Mouse (Mus musculus) right cerebral cortex, postnatal 10 days (tissue): ENCODE data around the gene A030003K21Rik.
"Not testable (repeated sequence)": the region's sequence is repeated elsewhere in the genome, so short reads cannot be mapped to it uniquely, and the experiment has no call there.

Source experiments
- DNase-seq, 2 experiments: peaks; one replicate each; pipeline ENCODE4 v3.0.0; 2021; ENCODE audit warnings: low spot score in 2 of 2

A030003K21Rik gene

GRCm38 (mm10) chr1:82943295-82943694 lies at the start of gene A030003K21Rik:
Gene A030003K21Rik, minus strand, starts transcription at chr1:82943388.
- DNase-seq, result not testable (repeated sequence)

DNA sequence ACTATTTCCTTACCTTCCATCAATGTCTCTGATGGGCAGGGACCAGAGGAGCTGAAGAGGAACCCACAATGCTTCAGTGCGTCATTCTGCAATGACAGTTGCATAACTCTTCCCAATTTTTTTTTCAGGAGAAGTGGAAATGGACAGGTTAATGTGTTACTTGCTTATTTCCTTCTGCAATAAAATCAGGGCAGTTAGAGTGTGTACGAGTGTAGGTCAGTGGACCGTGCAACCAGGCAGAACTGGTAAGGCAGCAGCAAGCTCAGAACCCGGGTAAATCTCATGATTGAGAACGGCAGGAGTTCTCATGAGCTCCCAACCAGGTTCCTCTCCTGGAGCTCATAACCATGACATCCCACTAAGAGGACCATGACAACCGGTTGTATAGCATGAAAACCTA lies 48.9 kb upstream of the A030003K21Rik start:
- no peak for DNase-seq

- no peak for DNase-seq
These were observed 48.4 kb upstream of the A030003K21Rik start for GRCm38 (mm10) chr1:82991596-82991995.

- no peak for DNase-seq
These were observed 47.9 kb upstream of the A030003K21Rik start for GRCm38 (mm10) chr1:82991062-82991461.

DNA sequence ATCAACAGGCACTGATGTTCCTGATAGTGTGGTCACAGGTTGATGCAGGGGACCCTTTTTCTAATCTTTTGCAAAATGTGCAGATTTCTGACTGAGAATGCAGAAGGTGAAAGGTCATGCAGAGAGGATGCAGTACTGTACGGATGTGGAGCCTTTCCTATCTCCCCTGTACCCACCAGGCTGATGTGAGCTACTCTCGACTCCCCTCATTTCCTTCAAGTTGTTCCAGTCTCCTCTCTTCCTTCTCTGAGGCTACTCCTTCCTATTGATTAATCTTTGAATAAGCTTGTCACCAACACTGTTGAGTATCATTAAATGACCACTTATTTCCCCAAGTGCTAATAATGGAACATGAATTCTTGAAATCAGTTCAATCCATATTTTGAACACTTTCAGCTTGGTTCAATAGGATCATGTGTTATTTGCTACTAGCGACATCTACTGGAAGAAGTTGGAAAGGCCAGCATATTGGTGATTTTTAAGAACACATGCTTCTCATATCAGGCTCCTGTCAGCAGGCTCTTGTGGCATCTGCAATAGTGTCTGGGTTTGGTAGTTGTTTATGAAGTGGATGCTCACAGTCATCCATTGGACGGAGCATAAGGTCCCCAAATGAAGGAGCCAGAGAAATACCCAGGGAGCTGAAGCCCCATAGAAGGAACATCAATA lies 44.5 kb upstream of the A030003K21Rik start:
- DNase-seq, result peak; percentile 54 to 62

GRCm38 (mm10) chr1:82986738-82987137 lies 43.5 kb upstream of the A030003K21Rik start:
- no peak for DNase-seq

DNA sequence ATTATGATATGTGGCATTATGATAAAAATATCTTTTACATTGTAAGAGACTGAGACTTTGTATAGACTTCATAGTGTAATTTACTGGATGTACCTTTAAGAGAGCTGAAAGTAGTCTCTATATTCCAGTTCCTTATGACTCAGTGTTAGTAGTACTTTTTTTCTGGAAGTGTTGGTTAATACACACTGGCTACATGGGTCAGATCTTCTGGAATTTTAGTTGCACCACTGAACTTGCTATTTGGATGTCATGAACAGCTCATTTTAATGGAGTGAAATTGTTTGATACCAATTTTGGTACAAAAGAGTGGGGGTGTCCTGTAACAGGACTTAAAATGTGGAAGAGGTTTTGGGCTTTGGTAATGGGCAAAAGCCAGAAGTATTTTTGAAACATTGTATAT lies 34.7 kb upstream of the A030003K21Rik start:
- no peak for DNase-seq

- DNase-seq, result no peak
These were observed 32.6 kb upstream of the A030003K21Rik start for GRCm38 (mm10) chr1:82975750-82976149.

DNA sequence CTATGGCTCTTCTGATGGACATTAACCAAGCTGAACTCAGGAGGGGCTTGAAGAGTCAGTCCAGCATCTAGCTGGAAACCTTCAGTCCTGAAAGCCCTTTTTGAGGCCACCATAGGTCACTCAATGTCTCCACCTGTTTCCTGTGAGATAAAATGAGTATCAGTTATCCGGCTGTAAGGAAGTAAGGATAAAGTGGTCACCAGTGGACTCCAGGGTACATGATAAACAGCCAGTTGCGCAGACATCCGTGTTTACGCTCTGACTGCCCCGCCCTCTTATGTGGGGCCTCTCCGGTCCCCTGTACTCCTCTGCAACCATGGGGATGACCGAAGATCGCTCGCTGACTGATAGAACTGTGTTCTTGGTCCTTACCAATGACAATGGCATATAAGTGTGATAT lies 31.2 kb upstream of the A030003K21Rik start:
- no peak for DNase-seq

DNA sequence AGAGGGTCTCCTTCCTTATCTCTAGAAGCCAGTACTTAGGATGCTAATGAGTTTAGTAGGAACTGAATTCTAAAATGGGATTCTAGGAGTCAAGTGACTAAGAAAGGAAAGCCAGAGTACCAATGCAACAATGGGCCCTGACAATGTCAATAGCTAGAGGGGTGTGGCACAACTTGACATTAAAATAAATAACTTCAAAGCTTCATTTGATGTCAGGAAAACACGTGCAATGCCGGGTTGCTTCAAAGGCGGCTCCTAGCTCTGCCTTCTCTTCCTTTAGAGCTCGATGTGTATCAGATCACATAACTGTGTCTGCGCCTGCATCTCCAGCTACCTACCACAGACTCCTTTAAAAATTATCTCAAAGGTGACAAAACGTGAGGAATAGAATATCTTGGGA lies 30.7 kb upstream of the A030003K21Rik start:
- DNase-seq, result no peak

GRCm38 (mm10) chr1:82973244-82973643 lies 30.1 kb upstream of the A030003K21Rik start:
- DNase-seq, result no peak

DNA sequence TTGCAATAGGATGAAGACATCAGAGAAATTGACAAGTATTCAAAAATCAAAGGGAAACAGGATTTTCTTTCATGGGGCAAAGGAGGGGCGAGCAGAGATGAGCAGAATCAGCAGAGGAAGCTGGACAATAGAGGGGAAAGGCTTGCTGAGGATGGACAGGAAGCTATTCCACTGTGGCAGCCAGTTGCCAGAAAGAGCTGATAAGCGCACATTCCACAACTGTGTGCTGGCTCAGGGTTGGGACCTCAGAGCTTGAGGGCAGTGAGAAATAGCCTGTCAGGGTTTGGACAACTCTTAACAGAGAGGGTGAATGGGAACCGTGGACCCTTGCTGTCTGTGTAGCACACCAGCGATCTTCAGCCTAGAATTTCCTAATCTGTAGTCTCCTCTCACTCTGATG lies 28.9 kb upstream of the A030003K21Rik start:
- DNase-seq, result no peak

- no peak for DNase-seq
These were observed 23.2 kb upstream of the A030003K21Rik start for GRCm38 (mm10) chr1:82966413-82966812.

- DNase-seq, result no peak
These were observed 16.7 kb upstream of the A030003K21Rik start, which contains the start of gene Gm47955 for GRCm38 (mm10) chr1:82959870-82960385. Gene Gm47955, plus strand, starts transcription at chr1:82960286.

- DNase-seq, result not testable (repeated sequence)
These were observed 12.7 kb upstream of the A030003K21Rik start, which contains the start of gene Gm7544 for GRCm38 (mm10) chr1:82955913-82956312. Gene Gm7544, minus strand, starts transcription at chr1:82956013.

- DNase-seq, result no peak
These were observed 5.4 kb upstream of the A030003K21Rik start for GRCm38 (mm10) chr1:82948601-82949000.

DNA sequence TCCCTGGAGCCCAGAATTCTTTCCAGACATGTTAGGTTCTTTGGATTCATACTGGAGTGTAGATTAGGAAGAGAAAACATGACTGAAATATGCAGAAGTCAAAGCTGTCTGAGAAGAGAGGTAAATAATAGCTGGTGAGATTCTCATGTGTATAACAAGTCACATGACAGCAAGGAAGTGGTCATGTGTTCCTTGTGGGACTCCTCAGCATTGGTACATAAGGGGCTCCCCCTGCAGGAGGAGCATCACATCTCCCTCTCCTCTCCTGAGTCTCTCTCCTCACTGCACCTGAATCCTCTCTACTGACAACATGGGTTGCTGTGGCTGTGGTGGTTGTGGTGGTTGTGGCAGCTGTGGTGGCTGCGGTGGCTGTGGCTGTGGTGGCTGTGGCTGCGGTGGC lies 2.8 kb upstream of the A030003K21Rik start:
- DNase-seq, result not testable (repeated sequence)

DNA sequence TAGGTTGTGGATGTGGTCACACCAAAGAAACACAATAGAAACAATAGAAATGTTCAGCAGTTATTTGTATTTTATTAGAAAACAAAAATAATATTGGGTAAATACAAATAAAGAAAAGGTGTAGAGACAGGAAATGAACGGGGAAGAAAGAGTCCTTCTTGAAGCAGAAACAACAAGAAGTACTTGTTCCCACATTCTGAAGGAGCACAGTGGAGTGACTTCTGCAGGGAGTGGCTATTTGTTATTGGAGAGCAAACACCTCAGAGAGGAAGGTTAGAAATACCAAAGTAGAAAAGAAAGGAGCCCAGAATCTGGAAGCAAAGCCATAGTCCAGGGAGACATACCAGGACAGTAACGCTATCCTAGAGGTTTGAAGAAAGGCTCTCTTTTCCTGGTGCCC lies 683 bp downstream of the A030003K21Rik start:
- not testable (repeated sequence) for DNase-seq

GRCm38 (mm10) chr1:82938666-82939065 lies 4.5 kb downstream of the A030003K21Rik start:
- no peak for DNase-seq

DNA sequence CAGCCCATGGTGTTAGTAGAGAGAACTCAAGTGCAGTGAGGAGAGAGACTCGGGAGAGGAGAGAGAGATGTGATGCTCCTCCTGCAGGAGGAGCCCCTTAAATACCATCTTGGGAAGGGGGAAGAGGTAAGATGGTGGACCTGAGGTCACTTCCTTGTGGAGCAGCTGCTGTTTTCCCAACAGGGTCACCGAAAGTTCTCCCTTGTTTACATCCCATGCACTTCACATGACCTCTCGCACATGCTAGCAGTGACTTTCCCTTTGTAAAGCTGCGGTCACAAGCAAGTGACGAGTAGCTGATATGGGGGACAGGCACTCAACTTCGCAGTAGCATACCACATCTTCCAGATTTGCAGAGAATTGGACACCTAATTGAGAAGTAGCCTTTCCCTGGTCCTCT lies 11.9 kb downstream of the A030003K21Rik start, which contains the start of gene Gm6217:
Gene Gm6217, minus strand, starts transcription at position 74 of the 400 bp plus-strand sequence.
- DNase-seq, result not testable (repeated sequence)

- DNase-seq, result not testable (repeated sequence)
These were observed 12.6 kb downstream of the A030003K21Rik start for GRCm38 (mm10) chr1:82930558-82930957.

- DNase-seq, result no peak
These were observed 18.5 kb downstream of the A030003K21Rik start, which contains the start of gene A030014E15Rik for GRCm38 (mm10) chr1:82924650-82925049. Gene A030014E15Rik, plus strand, starts transcription at chr1:82924917.

GRCm38 (mm10) chr1:82913434-82913833 lies 29.8 kb downstream of the A030003K21Rik start:
- not testable (repeated sequence) for DNase-seq
